8 mouse cellular contexts compared by ENCODE assay signal in genomic region chr3:36495436-36495835, GRCm38 (mm10). TPM values are rescaled to one million over a fixed set of nuclear protein-coding genes. Genes with fewer than 3 reads are reported as not detected.
DNase-seq lines count a peak whose midpoint lies in the region; ATAC-seq and TF ChIP-seq lines count a peak whose summit lies in the region.

No protein-coding gene starts in this region.

- no peak for TF ChIP-seq POLR2A in olfactory bulb, adult 2 months (IDR thresholded peaks at IDR 0.05; ENCODE audit: insufficient read depth, low read depth, low read length)
- TF ChIP-seq POLR2A in thymus, adult 2 months (IDR thresholded peaks at IDR 0.05; ENCODE audit: control insufficient read depth, extremely low read depth, insufficient read depth, low read length, poor library complexity) = no peak

- DNase-seq in c-Kit-positive CD71-positive TER-119-positive erythroid progenitor cells, embryonic 14.5 days (ENCODE audit: low spot score) = peak; percentile 69
- peak; percentile 91 to 95 for DNase-seq in heart, postnatal 36 days
- DNase-seq in layer of hippocampus, adult 18-20 months (ENCODE audit: low spot score in 2 of 2) = peak; percentile 78 to 93
- DNase-seq in lung, embryonic 14.5 days = peak; percentile 96
- DNase-seq in thymus, adult 2 months = peak; percentile 79

- H3K9me3 ChIP-seq in E14TG2a.4 (ENCODE audit: low read length) = peaks cover 13% of the 10 kb centered on the region
- no peaks in the 10 kb centered on the region for H3K9me3 ChIP-seq in forebrain, embryonic 16.5 days (ENCODE audit: control insufficient read depth, low read length)
- H3K9me3 ChIP-seq in lung, embryonic 14.5 days (ENCODE audit: low read depth, low read length) = no peaks in the 10 kb centered on the region

- H3K4me2 ChIP-seq in forebrain, embryonic 16.5 days (ENCODE audit: low read length) = no peak overlapping the region
- no peak overlapping the region for H3K4me2 ChIP-seq in lung, embryonic 14.5 days

- H3K27me3 ChIP-seq in E14TG2a.4 (ENCODE audit: insufficient read depth, low read length) = no peaks in the 10 kb centered on the region
- H3K27me3 ChIP-seq in forebrain, embryonic 16.5 days (replicated peaks; ENCODE audit: control insufficient read depth, insufficient read depth, low read length) = no peaks in the 10 kb centered on the region
- no peaks in the 10 kb centered on the region for H3K27me3 ChIP-seq in lung, embryonic 14.5 days (ENCODE audit: insufficient read depth, low read length)
- H3K27me3 ChIP-seq in thymus, adult 2 months (ENCODE audit: control insufficient read depth, insufficient read depth, low read length) = no peaks in the 10 kb centered on the region; the same call in 1 of the 2 replicates

- H3K36me3 ChIP-seq in E14TG2a.4 (ENCODE audit: insufficient read depth, low read length) = no peaks in the 10 kb centered on the region
- H3K36me3 ChIP-seq in forebrain, embryonic 16.5 days (ENCODE audit: control insufficient read depth, insufficient read depth) = no peaks in the 10 kb centered on the region
- no peaks in the 10 kb centered on the region for H3K36me3 ChIP-seq in lung, embryonic 14.5 days (ENCODE audit: insufficient read depth)
- no peaks in the 10 kb centered on the region for H3K36me3 ChIP-seq in thymus, adult 2 months (ENCODE audit: control insufficient read depth, insufficient read depth, low read length)

- ATAC-seq in forebrain, embryonic 16.5 days = peak; percentile 68
- ATAC-seq in lung, embryonic 14.5 days (ENCODE audit: insufficient read depth) = peak; percentile 75

- no peak overlapping the region for H3K4me3 ChIP-seq in E14TG2a.4 (replicated peaks; ENCODE audit: low read length)
- no peak overlapping the region for H3K4me3 ChIP-seq in forebrain, embryonic 16.5 days (replicated peaks; ENCODE audit: low read length)
- H3K4me3 ChIP-seq in lung, embryonic 14.5 days (ENCODE audit: low read depth, low read length) = no peak overlapping the region
- H3K4me3 ChIP-seq in olfactory bulb, adult 2 months (ENCODE audit: insufficient read depth, low read depth, low read length) = no peak overlapping the region
- H3K4me3 ChIP-seq in thymus, adult 2 months (ENCODE audit: control insufficient read depth, insufficient read depth, low read length) = no peak overlapping the region

- H3K9ac ChIP-seq in forebrain, embryonic 16.5 days (replicated peaks; ENCODE audit: low read depth, low read length) = no peak overlapping the region
- no peak overlapping the region for H3K9ac ChIP-seq in lung, embryonic 14.5 days

- 6% methylated on average over 6 of the region's 6 CpGs for WGBS in forebrain, embryonic 16.5 days
- 5% methylated on average over 6 of the region's 6 CpGs for WGBS in lung, embryonic 14.5 days
- 6% methylated on average over 6 of the region's 6 CpGs for WGBS in olfactory bulb, adult 2 months
- WGBS in thymus, adult 2 months = 5% methylated on average over 6 of the region's 6 CpGs

- no peak overlapping the region for H3K27ac ChIP-seq in forebrain, embryonic 16.5 days (ENCODE audit: low read length)
- H3K27ac ChIP-seq in lung, embryonic 14.5 days (ENCODE audit: low read depth) = no peak overlapping the region
- no peak overlapping the region for H3K27ac ChIP-seq in olfactory bulb, adult 2 months (ENCODE audit: insufficient read depth, low read depth, low read length)
- H3K27ac ChIP-seq in thymus, adult 2 months (ENCODE audit: control insufficient read depth, insufficient read depth, low read length) = no peak overlapping the region

- TF ChIP-seq CTCF in E14TG2a.4 (conservative IDR thresholded peaks at IDR 0.05; ENCODE audit: low read length) = peak; percentile 65
- TF ChIP-seq CTCF in lung, embryonic 14.5 days (IDR thresholded peaks at IDR 0.05; ENCODE audit: low read depth) = peak; percentile 95
- peak; percentile 64 for TF ChIP-seq CTCF in olfactory bulb, adult 2 months (IDR thresholded peaks at IDR 0.05; ENCODE audit: insufficient read depth, low read depth, low read length)
- TF ChIP-seq CTCF in thymus, adult 2 months (IDR thresholded peaks at IDR 0.05; ENCODE audit: borderline replicate concordance, control insufficient read depth, extremely low read depth, insufficient read depth, low read length, poor library complexity) = peak; percentile 71; the same call in 1 of the 2 replicates

- no peaks in the 10 kb centered on the region for H3K4me1 ChIP-seq in E14TG2a.4 (replicated peaks; ENCODE audit: low read depth, low read length)
- no peaks in the 10 kb centered on the region for H3K4me1 ChIP-seq in forebrain, embryonic 16.5 days (replicated peaks; ENCODE audit: control insufficient read depth, insufficient read depth, low read length)
- H3K4me1 ChIP-seq in lung, embryonic 14.5 days (ENCODE audit: insufficient read depth) = no peaks in the 10 kb centered on the region
- H3K4me1 ChIP-seq in olfactory bulb, adult 2 months (ENCODE audit: control insufficient read depth, insufficient read depth, low read length) = no peaks in the 10 kb centered on the region
- no peaks in the 10 kb centered on the region for H3K4me1 ChIP-seq in thymus, adult 2 months (replicated peaks; ENCODE audit: control insufficient read depth, insufficient read depth, low read length)

- intact Hi-C loops in heart, postnatal 36 days (cut with DNase I) = loop anchor here (1.0 to 2.0 kb wide), 2 partner anchors 19 to 314 kb away; no protein-coding TSS in a partner anchor

RNA-seq across cellular contexts. Expression of gene 1810062G17Rik, which starts 19.7 kb away (rescaled TPM):
- polyA plus RNA-seq in forebrain, embryonic 16.5 days (2015; fragmentation: Nextera tagmentation; extraction: Ambion mirVana) = 0.27 TPM in 1 of 2 replicates, not detected in the other
- under 1 TPM in 1 of 2 experiments, not detected in 1; 0.30 TPM for total RNA-seq in heart, postnatal 36 days (2021)
- not detected for total RNA-seq in layer of hippocampus, adult 18-20 months (2021)
- polyA plus RNA-seq in lung, embryonic 14.5 days (2014; fragmentation: Nextera tagmentation; extraction: Ambion mirVana) = 3.3 TPM in 2 replicates
- polyA plus RNA-seq in olfactory bulb, adult 2 months (2012; ENCODE audit: insufficient read depth, insufficient read length, low replicate concordance, missing spikeins) = not detected in 2 replicates
- polyA plus RNA-seq in thymus, adult 2 months (2012; rRNA removed) = 1.2 and 1.5 TPM in 2 replicates

RNA-seq across cellular contexts. Expression of gene Anxa5, which starts 19.7 kb away (rescaled TPM):
- polyA plus RNA-seq in forebrain, embryonic 16.5 days (2015; fragmentation: Nextera tagmentation; extraction: Ambion mirVana) = 54.3 and 72.7 TPM in 2 replicates
- total RNA-seq in heart, postnatal 36 days (2021) = 100 to 1,000 TPM; 140 to 143 TPM
- total RNA-seq in layer of hippocampus, adult 18-20 months (2021) = 10 to 100 TPM; 67.0 to 67.5 TPM
- polyA plus RNA-seq in lung, embryonic 14.5 days (2014; fragmentation: Nextera tagmentation; extraction: Ambion mirVana) = 348 and 359 TPM in 2 replicates
- polyA plus RNA-seq in olfactory bulb, adult 2 months (2012; ENCODE audit: insufficient read depth, insufficient read length, low replicate concordance, missing spikeins) = not detected in 2 replicates
- polyA plus RNA-seq in thymus, adult 2 months (2012; rRNA removed) = 374 and 442 TPM in 2 replicates

RNA-seq across cellular contexts. Expression of gene Gm11549, which starts 26.2 kb away (rescaled TPM):
- 0.39 TPM in 2 replicates for polyA plus RNA-seq in forebrain, embryonic 16.5 days (2015; fragmentation: Nextera tagmentation; extraction: Ambion mirVana)
- not detected for total RNA-seq in heart, postnatal 36 days (2021)
- total RNA-seq in layer of hippocampus, adult 18-20 months (2021) = 1 to 10 TPM; 2.7 to 3.3 TPM
- polyA plus RNA-seq in lung, embryonic 14.5 days (2014; fragmentation: Nextera tagmentation; extraction: Ambion mirVana) = 0.12 and 0.16 TPM in 2 replicates
- not detected in 2 replicates for polyA plus RNA-seq in olfactory bulb, adult 2 months (2012; ENCODE audit: insufficient read depth, insufficient read length, low replicate concordance, missing spikeins)
- 0.22 and 0.30 TPM in 2 replicates for polyA plus RNA-seq in thymus, adult 2 months (2012; rRNA removed)

RNA-seq across cellular contexts. Expression of gene Exosc9, which starts 57.0 kb away (rescaled TPM):
- 86.9 and 91.6 TPM in 2 replicates for polyA plus RNA-seq in forebrain, embryonic 16.5 days (2015; fragmentation: Nextera tagmentation; extraction: Ambion mirVana)
- total RNA-seq in heart, postnatal 36 days (2021) = 10 to 100 TPM; 17.0 to 18.4 TPM
- total RNA-seq in layer of hippocampus, adult 18-20 months (2021) = 10 to 100 TPM; 36.8 to 40.9 TPM
- polyA plus RNA-seq in lung, embryonic 14.5 days (2014; fragmentation: Nextera tagmentation; extraction: Ambion mirVana) = 64.4 and 72.3 TPM in 2 replicates
- not detected in 2 replicates for polyA plus RNA-seq in olfactory bulb, adult 2 months (2012; ENCODE audit: insufficient read depth, insufficient read length, low replicate concordance, missing spikeins)
- polyA plus RNA-seq in thymus, adult 2 months (2012; rRNA removed) = 8.3 and 11.4 TPM in 2 replicates
